Mouse (Mus musculus) lung, embryonic 15.5 days (tissue): Measurements from ENCODE around the gene Clmp. TPM values are rescaled to one million over a fixed set of nuclear protein-coding genes. Genes with fewer than 3 reads are reported as not detected.
"Not testable (repeated sequence)": the region's sequence is repeated elsewhere in the genome, so short reads cannot be mapped to it uniquely, and the experiment has no call there.

ENCODE experiments used
- ATAC-seq: fragments of 200-750 bp; cut with Nextera tagmentation; 2 replicates; pipeline ENCODE4 v1.8.0; 2017; ENCODE audit warnings: moderate number of reproducible peaks, borderline replicate concordance; ENCODE audit not compliant: low FRiP score, low TSS enrichment; ENCODE audit errors: extremely low read depth
- H3K27ac ChIP-seq: fragments of 300-500 bp; sonication (generic); 2 replicates; pipeline ENCODE4 v1.5.1; 2015; ENCODE audit warnings: moderate library complexity, mild to moderate bottlenecking, inconsistent platforms
- H3K27me3 ChIP-seq: fragments of 300-500 bp; sonication (generic); 2 replicates; pipeline ENCODE4 v1.6.1; 2015; ENCODE audit warnings: inconsistent platforms
- H3K36me3 ChIP-seq: fragments of 300-500 bp; sonication (generic); 2 replicates; pipeline ENCODE4 v1.6.1; 2015; ENCODE audit warnings: inconsistent platforms
- H3K4me1 ChIP-seq: fragments of 300-500 bp; sonication (generic); 2 replicates; pipeline ENCODE4 v1.6.1; 2015; ENCODE audit warnings: inconsistent platforms
- H3K4me2 ChIP-seq: fragments of 300-500 bp; sonication (generic); 2 replicates; pipeline ENCODE4 v1.6.1; 2015; ENCODE audit warnings: inconsistent platforms, mild to moderate bottlenecking, moderate library complexity
- H3K4me3 ChIP-seq: fragments of 300-500 bp; sonication (generic); 2 replicates; pipeline ENCODE4 v1.5.1; 2015; ENCODE audit warnings: mild to moderate bottlenecking, inconsistent platforms
- H3K9ac ChIP-seq: fragments of 300-500 bp; sonication (generic); 2 replicates; pipeline ENCODE4 v1.6.1; 2015; ENCODE audit warnings: inconsistent platforms
- H3K9me3 ChIP-seq: fragments of 300-500 bp; sonication (generic); 2 replicates; pipeline ENCODE4 v1.6.1; 2016; ENCODE audit warnings: inconsistent platforms
- WGBS: fragments of 180-500 bp; shearing (Covaris S2); methylation state at CpG from one replicate; pipeline ENCODE4 v1.1.7; 2015; 5-methylcytosine and 5-hydroxymethylcytosine counted together
- polyA plus RNA-seq: library from polyadenylated mRNA; unstranded; fragments of >200 nt; fragmentation: Nextera tagmentation; extraction: Ambion mirVana; gene quantifications from 2 replicates; pipeline ENCODE4 v1.2.1, GENCODE M21; 2015

Clmp gene
- polyA plus RNA-seq, 1 experiment from 2014 or later = 11.7 TPM

- ATAC-seq = no peak
- Histone ChIP-seq H3K4me2 (no peak overlapping the region), H3K4me3 (no peak overlapping the region), H3K9me3 (no peaks in the 10 kb centered on the region), H3K36me3 (peaks cover 4% of the 10 kb centered on the region; the same call in 1 of the 2 replicates), H3K9ac (no peak overlapping the region), H3K4me1 (peaks cover 13% of the 10 kb centered on the region), H3K27ac (peak overlapping the region; percentile 99; the same call in 1 of the 2 replicates), H3K27me3 (no peaks in the 10 kb centered on the region)
- 66% methylated on average over 9 of the region's 9 CpGs for WGBS
These were observed 112.6 kb downstream of the Clmp start for GRCm38 (mm10) chr9:40798247-40798960.

GRCm38 (mm10) chr9:40799112-40799511 is 113.3 kb downstream of the Clmp start:
- H3K9me3 ChIP-seq = no peaks in the 10 kb centered on the region
- peaks cover 11% of the 10 kb centered on the region; the same call in 1 of the 2 replicates for H3K36me3 ChIP-seq
- no peaks in the 10 kb centered on the region for H3K27me3 ChIP-seq
- peak overlapping the region; percentile 72; the same call in 1 of the 2 replicates for H3K4me2 ChIP-seq
- 53% methylated on average over 3 of the region's 3 CpGs for WGBS
- H3K4me3 ChIP-seq = no peak overlapping the region
- no peak overlapping the region for H3K9ac ChIP-seq
- H3K4me1 ChIP-seq = peaks cover 20% of the 10 kb centered on the region
- ATAC-seq = no peak
- H3K27ac ChIP-seq = peak overlapping the region; percentile 99

GRCm38 (mm10) chr9:40799837-40800501 is 114.2 kb downstream of the Clmp start:
- Histone ChIP-seq H3K4me1 (peaks cover 25% of the 10 kb centered on the region), H3K27ac (peak overlapping the region; percentile 99), H3K4me2 (peak overlapping the region; percentile 72), H3K4me3 (peak overlapping the region; percentile 81), H3K9ac (peak overlapping the region; percentile 65), H3K27me3 (no peaks in the 10 kb centered on the region), H3K36me3 (peaks cover 20% of the 10 kb centered on the region; the same call in 1 of the 2 replicates), H3K9me3 (no peaks in the 10 kb centered on the region)
- ATAC-seq = peak; percentile 24
- under 1% methylated on average over 30 of the region's 30 CpGs for WGBS

DNA sequence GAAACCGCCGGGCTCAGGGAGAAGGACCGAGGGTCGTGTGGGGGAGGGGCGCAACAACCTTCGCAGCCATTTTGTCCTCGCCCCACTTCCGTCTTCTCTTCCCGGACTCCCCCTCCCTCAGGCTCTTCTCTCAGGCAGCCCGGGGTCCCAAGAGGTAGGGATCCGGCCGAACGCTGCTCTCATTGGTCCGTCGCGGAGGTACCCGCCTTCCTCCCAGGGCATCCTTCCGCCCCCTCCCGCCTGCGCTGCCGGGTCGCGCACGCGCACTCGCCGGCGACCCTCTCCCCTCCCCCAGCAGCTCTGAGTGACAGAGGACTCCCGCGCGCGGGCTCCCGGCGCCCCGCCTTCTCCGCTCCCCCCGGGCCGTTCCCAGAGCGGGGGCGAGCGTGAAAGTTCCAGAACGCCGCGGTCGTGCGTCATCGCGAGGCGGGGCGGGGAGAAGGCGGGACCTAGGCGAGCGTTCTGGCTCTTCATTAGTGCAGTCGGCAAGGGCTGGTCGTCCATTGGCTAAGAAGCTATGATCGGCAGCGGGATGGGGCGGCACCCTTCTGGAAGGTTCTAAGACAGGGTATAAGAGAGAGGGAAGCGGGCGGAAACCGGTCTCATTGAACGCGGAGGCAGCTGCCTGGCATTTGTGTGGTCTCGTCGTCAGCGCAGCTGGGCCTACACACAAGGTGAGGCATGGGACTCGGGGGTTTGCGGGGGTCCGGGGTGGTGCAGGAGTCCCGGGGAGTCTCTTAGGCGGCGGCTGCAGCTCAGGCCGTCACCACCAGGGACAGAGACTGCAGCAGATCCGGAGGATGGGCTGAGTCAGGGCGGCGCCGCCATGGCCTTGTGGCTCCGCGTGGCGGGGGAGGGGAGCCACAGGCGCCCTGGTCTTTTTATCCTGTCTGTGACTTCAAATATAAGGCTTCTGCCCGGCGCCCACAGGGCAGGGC is 115.2 kb downstream of the Clmp start, which contains the start of gene Hspa8:
Gene Hspa8 (plus strand): TSS at position 310 of the 938 bp plus-strand sequence.
- Histone ChIP-seq H3K27me3 (no peaks in the 10 kb centered on the region), H3K4me1 (peaks cover 35% of the 10 kb centered on the region), H3K27ac (peak within 1 kb of the TSS; percentile 99), H3K9ac (peak within 1 kb of the TSS; percentile 96), H3K9me3 (no peaks in the 10 kb centered on the region), H3K4me3 (peak within 1 kb of the TSS; percentile 81), H3K4me2 (peak within 1 kb of the TSS; percentile 72), H3K36me3 (peaks cover 29% of the 10 kb centered on the region)
- peak; percentile 97 for ATAC-seq
- WGBS = under 1% methylated on average over 73 of the region's 83 CpGs

DNA sequence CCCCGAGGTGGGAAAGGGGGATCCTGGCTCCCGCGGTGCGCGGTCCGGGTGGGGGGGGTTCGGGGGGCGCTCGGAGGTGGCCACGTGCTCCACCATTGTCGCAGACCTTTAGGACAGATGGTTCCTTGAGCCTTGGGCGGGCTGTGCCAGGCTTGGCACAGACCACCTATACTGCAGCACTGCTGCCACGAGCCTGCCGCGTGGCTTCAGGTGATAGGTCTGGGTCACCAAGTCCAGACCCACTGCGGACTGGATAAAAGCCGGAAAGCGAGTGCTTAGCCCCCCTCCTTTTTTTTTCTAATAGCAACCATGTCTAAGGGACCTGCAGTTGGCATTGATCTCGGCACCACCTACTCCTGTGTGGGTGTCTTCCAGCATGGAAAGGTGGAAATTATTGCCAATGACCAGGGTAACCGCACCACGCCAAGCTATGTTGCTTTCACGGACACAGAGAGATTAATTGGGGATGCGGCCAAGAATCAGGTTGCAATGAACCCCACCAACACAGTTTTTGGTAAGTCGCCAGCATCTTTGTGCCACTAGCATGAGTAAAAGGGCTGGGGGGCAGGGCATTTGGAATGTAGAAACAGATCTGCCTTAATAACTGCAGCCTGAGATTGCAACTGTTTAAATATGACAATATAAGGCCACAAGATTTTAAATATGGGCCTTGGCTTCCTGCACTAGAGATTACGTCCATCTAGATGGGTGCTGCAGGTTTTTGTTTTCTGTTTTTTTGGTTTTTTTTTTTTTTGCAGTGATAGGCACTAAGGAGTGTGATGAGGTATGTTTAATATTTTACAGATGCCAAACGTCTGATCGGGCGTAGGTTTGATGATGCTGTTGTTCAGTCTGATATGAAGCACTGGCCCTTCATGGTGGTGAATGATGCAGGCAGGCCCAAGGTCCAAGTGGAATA is 116.1 kb downstream of the Clmp start:
- peaks cover 42% of the 10 kb centered on the region for H3K4me1 ChIP-seq
- peak; percentile 1; the same call in 1 of the 2 replicates for ATAC-seq

GRCm38 (mm10) chr9:40802533-40802875 is 116.7 kb downstream of the Clmp start:
- ATAC-seq, H3K9me3 ChIP-seq, H3K27me3 ChIP-seq, H3K27ac ChIP-seq: not testable (repeated sequence)
- peaks cover 43% of the 10 kb centered on the region for H3K4me1 ChIP-seq
- peak overlapping the region; percentile 64 for H3K4me2 ChIP-seq
- H3K4me3 ChIP-seq = peak overlapping the region; percentile 81
- peak overlapping the region; percentile 96 for H3K9ac ChIP-seq
- under 1% methylated on average over 8 of the region's 8 CpGs for WGBS
- H3K36me3 ChIP-seq = peaks cover 38% of the 10 kb centered on the region

More for the DNA sequence above, 116.1 kb downstream of the Clmp start:
- Histone ChIP-seq H3K4me2 (peak overlapping the region; percentile 64), H3K36me3 (peaks cover 37% of the 10 kb centered on the region), H3K27ac (peak overlapping the region; percentile 91), H3K9ac (peak overlapping the region; percentile 96), H3K4me3 (peak overlapping the region; percentile 81)
- not testable (repeated sequence) for H3K9me3 ChIP-seq, H3K27me3 ChIP-seq
- 0% methylated on average over 26 of the region's 28 CpGs for WGBS

DNA sequence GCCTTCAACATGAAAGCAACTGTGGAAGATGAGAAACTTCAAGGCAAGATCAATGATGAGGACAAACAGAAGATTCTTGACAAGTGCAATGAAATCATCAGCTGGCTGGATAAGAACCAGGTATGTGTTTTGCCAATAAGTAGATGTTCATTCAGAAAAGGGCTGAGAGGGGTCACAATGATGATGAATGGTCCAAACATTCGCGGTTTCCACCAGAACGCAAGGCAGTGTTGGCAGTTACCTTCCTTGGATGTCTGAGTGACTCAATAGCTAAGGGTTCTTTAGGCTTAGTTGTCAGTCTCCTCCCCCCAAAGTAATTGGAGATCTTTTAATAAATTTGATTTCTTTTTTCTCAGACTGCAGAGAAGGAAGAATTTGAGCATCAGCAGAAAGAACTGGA is 118.8 kb downstream of the Clmp start:
- peaks cover 38% of the 10 kb centered on the region for H3K36me3 ChIP-seq
- H3K9ac ChIP-seq = not testable (repeated sequence)
- 0 out of 2 replicates have a peak overlapping the region, but pooled peaks have one; percentile 8 for H3K4me3 ChIP-seq

DNA sequence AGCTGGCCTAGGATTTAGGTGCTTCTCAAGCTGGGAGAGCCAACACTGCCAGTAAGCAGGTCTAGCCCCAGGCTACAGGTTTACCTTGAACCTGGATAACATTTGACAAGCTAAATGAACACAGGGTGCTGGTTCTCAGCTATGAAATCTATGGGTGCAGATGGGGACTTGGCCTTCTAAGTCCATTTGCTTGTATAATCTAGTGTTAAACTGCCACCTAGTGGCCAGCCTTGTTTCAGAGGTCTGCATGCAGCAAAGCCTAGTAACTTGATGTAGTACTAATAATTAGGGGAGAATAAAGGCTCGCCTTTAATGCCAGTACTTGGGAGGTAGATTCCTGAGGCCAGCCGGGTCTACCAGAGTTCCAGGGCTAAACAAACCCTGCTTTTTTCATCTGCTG is 119.5 kb downstream of the Clmp start:
- Histone ChIP-seq H3K9ac (no peak overlapping the region), H3K27ac (no peak overlapping the region), H3K4me1 (peaks cover 42% of the 10 kb centered on the region), H3K4me2 (no peak overlapping the region), H3K4me3 (0 out of 2 replicates have a peak overlapping the region, but pooled peaks have one; percentile 1), H3K9me3 (no peaks in the 10 kb centered on the region), H3K36me3 (peaks cover 38% of the 10 kb centered on the region), H3K27me3 (no peaks in the 10 kb centered on the region)
- WGBS = 24% methylated on average over 2 of the region's 2 CpGs
- no peak for ATAC-seq

More for the DNA sequence above, 118.8 kb downstream of the Clmp start:
- peak overlapping the region; percentile 10; the same call in 1 of the 2 replicates for H3K4me2 ChIP-seq
- not testable (repeated sequence) for H3K9me3 ChIP-seq, H3K27me3 ChIP-seq, ATAC-seq, H3K27ac ChIP-seq
- WGBS = 31% methylated on average over 3 of the region's 3 CpGs
- H3K4me1 ChIP-seq = peaks cover 42% of the 10 kb centered on the region

GRCm38 (mm10) chr9:40806440-40807288 is 120.9 kb downstream of the Clmp start:
- Histone ChIP-seq H3K4me1 (peaks cover 42% of the 10 kb centered on the region), H3K9me3 (no peaks in the 10 kb centered on the region), H3K36me3 (peaks cover 38% of the 10 kb centered on the region), H3K4me3 (no peak overlapping the region), H3K4me2 (no peak overlapping the region), H3K27me3 (no peaks in the 10 kb centered on the region), H3K27ac (peak overlapping the region; percentile 62), H3K9ac (no peak overlapping the region)
- ATAC-seq = peak; percentile 50
- WGBS = 11% methylated on average over 5 of the region's 5 CpGs
